Mouse (Mus musculus): ENCODE data around the gene Rpl37. TPM values are rescaled to one million over a fixed set of nuclear protein-coding genes. Genes with fewer than 3 reads are reported as not detected.
"Not testable (repeated sequence)": the region's sequence is repeated elsewhere in the genome, so short reads cannot be mapped to it uniquely, and the experiment has no call there.

Gene Rpl37
- polyA plus RNA-seq, 1 experiment from 2014 or later: 243 TPM

- no peaks in the 10 kb centered on the region for H3K27me3 ChIP-seq (replicated peaks; ENCODE audit: control insufficient read depth, insufficient read depth, low read length)
- H3K4me1 ChIP-seq (ENCODE audit: control insufficient read depth, insufficient read depth, low read depth, low read length): peaks cover 15% of the 10 kb centered on the region
- 92% methylated on average over 2 of the region's 2 CpGs for WGBS
- no peak overlapping the region for H3K27ac ChIP-seq (ENCODE audit: low read depth, low read length)
- H3K36me3 ChIP-seq (ENCODE audit: control insufficient read depth, insufficient read depth, low read length): peaks cover 33% of the 10 kb centered on the region
- H3K9me3 ChIP-seq (ENCODE audit: control insufficient read depth, low read length): no peaks in the 10 kb centered on the region
- H3K4me2 ChIP-seq (ENCODE audit: low read length): no peak overlapping the region
- H3K9ac ChIP-seq (ENCODE audit: low read depth, low read length): no peak overlapping the region
- no peak overlapping the region for H3K4me3 ChIP-seq (ENCODE audit: low read length)
- ATAC-seq: no peak
Measured at GRCm38 (mm10) chr15:5119192-5119591, 2.7 kb downstream of the Rpl37 start.

GRCm38 (mm10) chr15:5119707-5120106 is 3.3 kb downstream of the Rpl37 start:
- Histone ChIP-seq H3K4me3 (ENCODE audit: low read length) (no peak overlapping the region), H3K36me3 (ENCODE audit: control insufficient read depth, insufficient read depth, low read length) (peaks cover 38% of the 10 kb centered on the region), H3K27ac (ENCODE audit: low read depth, low read length) (no peak overlapping the region), H3K4me2 (ENCODE audit: low read length) (no peak overlapping the region), H3K9ac (ENCODE audit: low read depth, low read length) (no peak overlapping the region), H3K4me1 (ENCODE audit: control insufficient read depth, insufficient read depth, low read depth, low read length) (peaks cover 15% of the 10 kb centered on the region), H3K9me3 (ENCODE audit: control insufficient read depth, low read length) (no peaks in the 10 kb centered on the region), H3K27me3 (replicated peaks; ENCODE audit: control insufficient read depth, insufficient read depth, low read length) (no peaks in the 10 kb centered on the region)
- ATAC-seq: no peak
- 96% methylated on average over 2 of the region's 2 CpGs for WGBS

- no peak overlapping the region for H3K4me2 ChIP-seq (ENCODE audit: low read length)
- ATAC-seq: no peak
- H3K4me3 ChIP-seq (ENCODE audit: low read length): no peak overlapping the region
- no peaks in the 10 kb centered on the region for H3K9me3 ChIP-seq (ENCODE audit: control insufficient read depth, low read length)
- no peak overlapping the region for H3K27ac ChIP-seq (ENCODE audit: low read depth, low read length)
- H3K4me1 ChIP-seq (ENCODE audit: control insufficient read depth, insufficient read depth, low read depth, low read length): peaks cover 9% of the 10 kb centered on the region
- peaks cover 38% of the 10 kb centered on the region for H3K36me3 ChIP-seq (ENCODE audit: control insufficient read depth, insufficient read depth, low read length)
- H3K9ac ChIP-seq (ENCODE audit: low read depth, low read length): no peak overlapping the region
- 86% methylated on average over 12 of the region's 12 CpGs for WGBS
- no peaks in the 10 kb centered on the region for H3K27me3 ChIP-seq (replicated peaks; ENCODE audit: control insufficient read depth, insufficient read depth, low read length)
Measured at GRCm38 (mm10) chr15:5121535-5122313, 5.3 kb downstream of the Rpl37 start.

- 79% methylated on average over 4 of the region's 4 CpGs for WGBS
- Histone ChIP-seq H3K27me3 (replicated peaks; ENCODE audit: control insufficient read depth, insufficient read depth, low read length) (no peaks in the 10 kb centered on the region), H3K4me2 (ENCODE audit: low read length) (no peak overlapping the region), H3K27ac (ENCODE audit: low read depth, low read length) (no peak overlapping the region), H3K4me3 (ENCODE audit: low read length) (no peak overlapping the region), H3K9ac (ENCODE audit: low read depth, low read length) (no peak overlapping the region), H3K36me3 (ENCODE audit: control insufficient read depth, insufficient read depth, low read length) (peaks cover 15% of the 10 kb centered on the region; the same call in 1 of the 2 replicates), H3K4me1 (ENCODE audit: control insufficient read depth, insufficient read depth, low read depth, low read length) (no peaks in the 10 kb centered on the region), H3K9me3 (ENCODE audit: control insufficient read depth, low read length) (no peaks in the 10 kb centered on the region)
- no peak for ATAC-seq
Measured at GRCm38 (mm10) chr15:5126456-5126855, 10.0 kb downstream of the Rpl37 start.

GRCm38 (mm10) chr15:5127487-5127886 is 11.0 kb downstream of the Rpl37 start:
- peaks cover 6% of the 10 kb centered on the region; the same call in 1 of the 2 replicates for H3K36me3 ChIP-seq (ENCODE audit: control insufficient read depth, insufficient read depth, low read length)
- H3K27me3 ChIP-seq (replicated peaks; ENCODE audit: control insufficient read depth, insufficient read depth, low read length): no peaks in the 10 kb centered on the region
- no peaks in the 10 kb centered on the region for H3K4me1 ChIP-seq (ENCODE audit: control insufficient read depth, insufficient read depth, low read depth, low read length)
- no peak overlapping the region for H3K4me2 ChIP-seq (ENCODE audit: low read length)
- H3K27ac ChIP-seq (ENCODE audit: low read depth, low read length): no peak overlapping the region
- H3K4me3 ChIP-seq (ENCODE audit: low read length): no peak overlapping the region
- no peaks in the 10 kb centered on the region for H3K9me3 ChIP-seq (ENCODE audit: control insufficient read depth, low read length)
- WGBS: 85% methylated on average over 2 of the region's 2 CpGs
- H3K9ac ChIP-seq (ENCODE audit: low read depth, low read length): no peak overlapping the region
- no peak for ATAC-seq

- no peaks in the 10 kb centered on the region for H3K9me3 ChIP-seq (ENCODE audit: control insufficient read depth, low read length)
- H3K27ac ChIP-seq (ENCODE audit: low read depth, low read length): no peak overlapping the region
- no peak overlapping the region for H3K4me2 ChIP-seq (ENCODE audit: low read length)
- H3K4me1 ChIP-seq (ENCODE audit: control insufficient read depth, insufficient read depth, low read depth, low read length): no peaks in the 10 kb centered on the region
- peaks cover 6% of the 10 kb centered on the region; the same call in 1 of the 2 replicates for H3K36me3 ChIP-seq (ENCODE audit: control insufficient read depth, insufficient read depth, low read length)
- WGBS: 87% methylated on average over 5 of the region's 5 CpGs
- no peak overlapping the region for H3K9ac ChIP-seq (ENCODE audit: low read depth, low read length)
- no peaks in the 10 kb centered on the region for H3K27me3 ChIP-seq (replicated peaks; ENCODE audit: control insufficient read depth, insufficient read depth, low read length)
- H3K4me3 ChIP-seq (ENCODE audit: low read length): no peak overlapping the region
- no peak for ATAC-seq
Measured at GRCm38 (mm10) chr15:5128176-5128940, 11.9 kb downstream of the Rpl37 start.

- Histone ChIP-seq H3K4me3 (ENCODE audit: low read length) (no peak overlapping the region), H3K27ac (ENCODE audit: low read depth, low read length) (no peak overlapping the region), H3K27me3 (replicated peaks; ENCODE audit: control insufficient read depth, insufficient read depth, low read length) (no peaks in the 10 kb centered on the region), H3K9ac (ENCODE audit: low read depth, low read length) (no peak overlapping the region), H3K4me1 (ENCODE audit: control insufficient read depth, insufficient read depth, low read depth, low read length) (no peaks in the 10 kb centered on the region), H3K36me3 (ENCODE audit: control insufficient read depth, insufficient read depth, low read length) (peaks cover 4% of the 10 kb centered on the region; the same call in 1 of the 2 replicates), H3K9me3 (ENCODE audit: control insufficient read depth, low read length) (no peaks in the 10 kb centered on the region), H3K4me2 (ENCODE audit: low read length) (no peak overlapping the region)
- WGBS: 91% methylated on average over 12 of the region's 12 CpGs
- ATAC-seq: no peak
Measured at GRCm38 (mm10) chr15:5129111-5129805, 12.8 kb downstream of the Rpl37 start.

- not testable (repeated sequence) for H3K4me1 ChIP-seq (ENCODE audit: control insufficient read depth, insufficient read depth, low read depth, low read length); ATAC-seq; H3K4me3 ChIP-seq (ENCODE audit: low read length); H3K9me3 ChIP-seq (ENCODE audit: control insufficient read depth, low read length); H3K4me2 ChIP-seq (ENCODE audit: low read length); H3K36me3 ChIP-seq (ENCODE audit: control insufficient read depth, insufficient read depth, low read length); H3K27me3 ChIP-seq (replicated peaks; ENCODE audit: control insufficient read depth, insufficient read depth, low read length); H3K27ac ChIP-seq (ENCODE audit: low read depth, low read length); H3K9ac ChIP-seq (ENCODE audit: low read depth, low read length)
- 90% methylated on average over 14 of the region's 14 CpGs for WGBS
Measured at GRCm38 (mm10) chr15:5130887-5131668, 14.6 kb downstream of the Rpl37 start.
